Mouse (Mus musculus) R1 (cell line): ENCODE results near the gene Foxo1.

ENCODE experiments used
- DNase-seq: peaks from one replicate; pipeline ENCODE4 v3.0.0-alpha.2; 2018; ENCODE audit warnings: low read depth, low spot score

Gene Foxo1

DNA sequence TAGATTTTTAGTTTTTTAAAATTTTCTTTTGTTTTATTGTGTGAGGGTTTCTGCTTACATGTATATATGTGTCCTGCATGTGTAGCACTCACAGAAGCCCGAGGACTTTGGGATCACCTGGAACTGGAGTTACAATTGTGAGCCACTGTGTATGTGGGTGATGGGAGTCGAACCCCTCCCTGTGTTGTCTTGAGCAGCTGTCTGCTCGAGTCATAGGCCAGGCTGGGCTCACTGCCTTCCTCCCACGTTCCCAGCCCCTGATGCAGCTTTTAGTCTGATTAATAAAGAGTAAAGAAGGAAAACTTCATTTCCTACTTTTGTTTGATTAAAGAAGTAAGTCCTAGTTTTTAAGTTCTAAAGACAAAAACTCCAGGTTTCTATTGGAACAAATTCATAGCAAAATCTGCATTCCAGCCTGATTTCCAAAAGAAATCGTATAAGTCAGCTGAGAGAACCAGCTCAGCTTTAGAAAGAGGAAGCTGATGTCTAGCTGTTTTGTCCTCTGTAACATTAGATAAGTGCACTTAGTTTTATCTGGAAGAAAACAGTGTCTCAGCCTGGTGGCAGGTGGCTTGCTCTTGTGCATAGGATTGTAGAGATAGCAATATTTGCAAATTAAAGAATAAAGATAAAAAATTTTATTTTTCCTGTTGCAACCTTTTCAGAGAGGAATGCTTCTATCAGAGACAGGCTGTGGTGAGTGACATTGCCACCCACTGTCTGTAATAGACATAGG, 40.6 kb downstream of the Foxo1 start:
- DNase-seq: no peak

DNA sequence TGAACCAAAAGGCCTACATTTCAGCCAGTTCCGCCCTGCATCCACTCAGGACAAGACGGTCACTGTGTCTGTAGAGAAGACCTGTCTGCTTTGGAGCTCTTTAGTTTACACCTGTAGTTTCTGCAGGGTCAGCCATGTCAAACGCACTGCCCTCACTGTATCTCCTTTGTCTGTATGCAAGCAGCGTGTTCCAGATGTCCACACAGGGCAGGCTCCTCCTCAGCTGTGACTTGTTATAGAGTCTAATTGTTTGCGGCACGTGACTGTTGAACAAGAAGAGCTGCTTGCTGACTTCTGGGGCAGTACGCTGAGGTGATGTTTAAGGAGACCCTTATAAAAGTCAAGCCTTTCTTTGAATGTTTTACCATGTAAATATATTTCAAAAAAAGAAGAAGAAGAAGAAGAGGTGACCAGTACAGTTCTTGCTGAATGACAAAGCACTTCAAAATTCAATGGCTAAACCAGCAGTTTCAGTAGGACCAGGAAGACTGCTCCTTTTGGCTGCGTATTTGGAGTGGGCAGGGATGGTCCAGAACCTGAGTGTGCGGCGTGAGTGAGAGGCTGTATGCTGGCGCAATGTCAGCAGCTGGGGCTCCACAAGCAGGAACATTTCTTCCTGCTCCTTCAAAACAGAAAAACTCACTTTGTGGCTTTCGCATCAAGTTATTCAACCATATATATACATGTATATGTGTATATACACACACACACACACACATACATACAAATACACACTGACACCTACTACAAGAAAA, 52.6 kb downstream of the Foxo1 start:
- DNase-seq: no peak

DNA sequence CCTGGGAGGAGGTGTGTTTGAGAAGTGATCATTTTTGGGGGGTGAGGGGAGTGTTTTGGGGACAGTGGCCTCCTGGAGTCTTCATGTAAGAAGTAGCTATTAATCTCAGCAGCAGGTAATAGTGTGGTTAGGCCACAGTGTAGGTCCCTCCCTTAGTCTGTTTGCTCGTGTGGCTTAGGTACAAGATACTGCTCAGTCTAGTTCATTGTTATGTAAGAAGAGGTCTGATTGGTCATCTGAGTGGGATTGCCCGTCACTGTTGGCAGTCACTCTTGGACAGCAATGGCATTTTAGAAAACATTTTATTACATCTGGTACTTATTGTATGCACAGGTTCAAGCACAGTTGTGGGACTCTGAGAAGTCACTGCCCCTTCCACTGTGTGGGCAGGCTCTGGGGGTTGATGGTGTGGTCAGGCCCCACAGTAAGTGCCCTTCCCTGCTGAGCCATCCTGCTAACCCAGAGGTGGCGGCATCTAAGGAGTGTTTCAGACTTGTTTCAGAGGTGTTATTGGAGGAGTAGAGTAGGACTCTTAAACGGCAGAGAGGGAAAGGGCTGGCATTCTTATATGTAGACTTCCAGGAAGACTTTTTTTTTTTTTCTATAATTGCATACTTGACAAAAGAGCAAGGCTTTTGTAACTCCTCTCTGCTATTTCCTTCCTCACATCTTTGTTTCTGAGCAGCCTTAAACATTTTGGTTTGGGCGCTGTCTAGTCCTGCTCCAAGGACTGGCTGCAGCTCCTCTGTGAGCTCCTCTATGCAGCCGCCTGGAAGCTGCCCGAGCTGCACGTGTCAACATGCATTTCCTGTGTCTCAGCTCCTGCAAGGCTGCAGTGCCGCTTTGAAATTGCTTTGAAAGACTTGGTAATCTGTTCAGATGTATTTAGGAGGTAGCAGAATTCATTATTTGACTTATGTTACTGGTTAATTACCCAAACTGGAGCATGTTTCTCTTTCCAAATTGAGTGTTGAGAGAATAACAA, 54.6 kb downstream of the Foxo1 start:
- peak; percentile 33 for DNase-seq

DNA sequence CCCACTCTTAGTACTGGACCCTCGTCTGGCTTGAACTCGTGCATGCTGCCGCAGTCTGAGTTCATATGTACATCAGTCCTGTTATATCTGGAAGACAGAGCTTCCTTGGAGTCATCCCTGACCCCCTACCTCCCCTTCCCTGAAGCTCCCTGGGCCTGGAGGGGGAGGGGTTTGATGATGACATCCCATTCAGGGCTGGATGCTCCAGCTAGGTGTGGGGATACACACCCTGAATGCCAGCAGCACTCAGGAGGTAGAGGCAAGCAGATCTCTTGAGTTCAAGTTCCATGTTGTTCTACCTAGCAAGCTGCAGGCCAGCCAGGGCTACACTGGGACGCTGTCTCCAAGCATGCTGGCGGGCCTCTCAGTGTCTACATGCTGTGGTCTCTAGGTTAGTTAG, 56.9 kb downstream of the Foxo1 start:
- DNase-seq: peak; percentile 76

DNA sequence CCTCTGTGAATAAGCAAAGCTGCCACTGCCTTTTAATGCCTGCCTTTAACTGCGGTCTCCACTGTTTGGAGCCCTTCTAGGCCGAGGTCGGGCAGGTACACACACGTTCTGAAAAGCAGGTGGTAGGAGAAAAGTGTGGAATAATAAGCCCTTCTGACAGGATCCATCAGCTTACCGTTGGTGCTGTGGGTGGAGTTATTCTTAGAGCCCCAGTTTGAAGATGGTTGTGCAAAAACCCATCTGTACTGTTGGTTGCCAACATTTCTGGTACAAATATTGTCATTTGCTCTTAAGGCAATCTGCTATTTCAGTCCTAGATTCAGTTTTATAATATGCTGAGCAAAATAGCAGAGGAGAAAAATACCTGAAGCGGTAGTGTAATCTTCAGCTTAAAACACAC, 58.6 kb downstream of the Foxo1 start:
- DNase-seq: no peak

DNA sequence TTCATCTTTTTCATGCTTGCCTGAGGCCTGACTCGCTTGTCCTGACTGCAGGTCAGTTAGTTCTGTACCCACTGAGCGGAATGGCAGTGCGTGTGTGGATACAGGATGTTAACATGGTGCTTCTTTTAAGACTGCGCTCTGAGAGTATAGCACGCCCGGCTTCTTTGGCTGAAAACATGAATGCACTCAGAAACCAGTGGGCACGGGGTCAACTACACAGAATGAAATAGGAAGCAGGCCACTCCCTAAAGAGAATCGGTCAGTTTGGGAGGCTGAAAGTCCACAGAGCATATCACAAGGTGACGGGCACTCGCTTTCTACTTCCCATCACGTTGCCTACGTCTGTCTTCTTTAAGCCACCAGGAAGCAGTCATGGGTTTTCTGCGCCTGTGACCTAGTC, 59.0 kb downstream of the Foxo1 start:
- DNase-seq: no peak

DNA sequence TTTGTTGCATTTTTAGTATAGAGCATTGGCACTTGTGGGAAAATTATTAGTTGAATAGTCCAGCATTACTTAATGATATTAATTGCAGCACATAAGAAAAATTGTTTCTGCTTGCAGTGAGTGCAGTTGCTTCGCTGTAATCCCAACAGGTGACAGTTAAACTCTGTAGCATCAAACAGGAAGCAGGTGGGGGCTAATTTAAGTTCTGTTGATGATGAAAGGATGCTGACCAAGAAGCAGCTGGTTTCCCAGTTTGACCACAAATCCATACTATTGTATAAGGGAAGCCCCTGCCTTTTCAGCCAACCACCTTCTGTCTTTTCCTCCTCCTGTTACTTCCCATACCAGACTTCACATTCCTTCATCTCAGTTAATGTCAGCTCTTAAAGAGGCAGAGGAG, 63.6 kb downstream of the Foxo1 start:
- no peak for DNase-seq

DNA sequence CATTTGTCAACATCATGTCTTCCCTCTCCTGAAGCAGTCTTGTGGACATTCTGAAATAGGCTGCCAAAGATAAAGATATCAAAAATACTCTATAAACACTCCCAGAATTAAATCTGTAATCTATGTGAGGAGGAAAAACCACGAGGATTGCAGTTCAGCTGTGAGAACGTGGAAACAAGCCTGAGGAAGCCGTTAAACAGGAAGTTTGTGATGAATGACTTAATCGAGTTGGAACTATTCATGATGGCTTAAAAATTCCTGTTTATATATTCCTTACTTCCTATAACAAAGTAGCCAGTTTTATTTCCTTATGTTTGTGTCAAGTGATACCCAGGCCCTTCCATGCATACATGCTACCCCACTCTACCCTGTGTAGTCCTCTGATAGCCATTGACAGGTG, 70.6 kb downstream of the Foxo1 start:
- DNase-seq: no peak

DNA sequence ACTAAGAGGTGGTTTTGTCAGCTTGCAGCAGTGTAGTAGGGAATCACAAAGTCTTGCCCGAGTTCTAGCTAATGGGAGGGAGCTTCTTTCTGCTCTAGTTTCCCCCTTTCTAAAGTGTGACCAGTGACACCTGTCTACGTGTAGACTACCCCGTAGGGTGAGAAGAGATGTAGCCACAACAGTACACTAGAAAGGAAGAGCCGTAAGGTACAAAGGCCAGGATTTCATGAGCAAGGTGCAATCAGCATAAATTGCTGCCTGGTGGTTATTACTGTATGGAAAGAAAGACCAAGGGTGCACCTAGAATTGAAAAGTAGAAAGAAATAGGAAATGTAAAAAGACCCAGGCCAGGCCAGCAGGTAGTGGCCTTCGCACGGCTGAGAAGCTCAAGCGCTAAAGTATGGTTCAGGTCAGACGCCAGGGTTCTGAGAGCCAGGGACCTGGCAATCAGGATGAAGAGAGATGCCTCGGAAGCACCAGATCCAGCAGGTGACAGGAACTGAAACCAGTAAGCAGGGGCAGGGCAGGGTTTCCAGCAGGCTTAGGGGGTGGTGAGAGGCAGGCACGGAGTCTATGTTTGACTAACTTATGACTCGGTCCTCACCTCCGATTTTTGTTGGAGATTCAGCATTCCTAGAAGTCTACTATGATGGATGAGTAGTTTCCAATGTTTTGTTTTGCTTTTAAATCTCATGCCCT, 72.3 kb downstream of the Foxo1 start:
- DNase-seq: no peak

DNA sequence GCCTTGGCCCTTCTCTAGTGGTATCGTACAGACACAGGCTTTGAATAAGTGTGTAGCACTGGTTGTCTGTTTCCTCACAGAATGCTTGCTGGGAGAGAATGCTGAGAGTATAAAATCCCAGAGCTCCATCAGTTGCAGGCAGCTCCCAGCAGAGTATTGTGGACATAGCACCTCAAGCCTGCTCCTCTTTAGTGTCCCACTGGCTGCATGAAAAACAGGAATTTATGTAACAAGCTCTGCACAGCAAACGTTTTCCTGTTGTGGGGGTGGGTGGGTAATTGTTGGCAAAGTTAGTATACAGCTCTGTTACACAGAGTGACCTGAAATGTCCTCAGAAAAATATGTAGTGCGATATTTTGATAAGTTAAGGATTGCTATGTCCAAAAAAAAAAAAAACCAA, 74.1 kb downstream of the Foxo1 start:
- no peak for DNase-seq

DNA sequence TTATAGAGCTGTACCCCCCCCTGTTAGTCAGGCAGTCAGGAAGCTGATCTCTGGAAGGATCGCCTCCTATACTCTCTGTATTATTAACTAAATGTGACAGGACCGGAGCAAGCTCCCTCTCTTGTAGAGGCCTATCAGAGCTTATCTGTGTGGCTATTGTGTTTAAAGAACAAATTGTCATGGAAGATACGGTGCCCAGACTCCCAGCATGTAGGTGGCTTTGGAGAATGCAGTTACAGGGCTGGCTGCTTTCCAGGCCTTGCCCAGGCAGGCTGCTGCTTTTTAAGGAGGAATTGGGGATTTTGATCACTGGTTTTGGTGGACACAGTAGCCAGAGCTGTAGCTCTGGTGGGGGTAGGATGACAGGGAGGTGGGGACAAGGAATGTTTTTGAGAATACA, 74.7 kb downstream of the Foxo1 start:
- no peak for DNase-seq

DNA sequence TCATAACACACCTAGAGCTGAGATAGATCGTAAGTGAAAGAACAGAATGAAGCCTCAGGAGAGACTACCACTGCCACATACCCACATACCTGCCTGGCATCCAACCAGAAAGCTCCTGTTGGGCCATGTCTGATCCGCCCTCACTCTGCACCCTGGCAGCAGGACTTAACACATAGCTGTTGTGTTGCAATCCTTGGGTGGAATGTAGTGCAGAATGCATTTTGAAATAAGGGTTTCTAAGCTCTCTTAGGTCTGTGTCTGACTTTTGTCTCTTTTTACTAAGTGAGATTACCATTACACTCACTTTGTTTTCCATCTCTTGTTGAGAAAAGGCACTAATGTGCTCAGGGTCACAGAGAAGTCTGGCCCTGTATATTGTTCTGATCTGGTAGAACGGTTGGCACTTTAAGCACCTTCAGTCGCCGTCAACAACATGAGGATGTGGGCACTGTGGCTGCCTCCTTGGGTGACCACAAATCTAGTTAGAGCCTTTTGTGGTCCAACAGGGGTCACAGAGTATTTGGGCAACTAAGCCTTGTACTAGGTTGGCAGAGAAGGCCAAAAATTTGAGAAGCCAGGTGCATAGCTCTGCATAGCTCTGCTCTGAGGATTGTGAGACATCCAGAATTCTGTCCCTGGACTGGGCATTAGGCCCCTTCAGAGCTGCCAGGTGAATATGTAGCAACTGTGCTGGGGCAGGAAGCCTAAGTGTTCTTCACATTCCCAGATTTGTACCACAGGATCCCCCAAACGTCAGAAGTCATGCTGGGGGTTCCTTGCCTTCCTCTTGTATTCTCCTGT, 75.3 kb downstream of the Foxo1 start:
- no peak for DNase-seq

DNA sequence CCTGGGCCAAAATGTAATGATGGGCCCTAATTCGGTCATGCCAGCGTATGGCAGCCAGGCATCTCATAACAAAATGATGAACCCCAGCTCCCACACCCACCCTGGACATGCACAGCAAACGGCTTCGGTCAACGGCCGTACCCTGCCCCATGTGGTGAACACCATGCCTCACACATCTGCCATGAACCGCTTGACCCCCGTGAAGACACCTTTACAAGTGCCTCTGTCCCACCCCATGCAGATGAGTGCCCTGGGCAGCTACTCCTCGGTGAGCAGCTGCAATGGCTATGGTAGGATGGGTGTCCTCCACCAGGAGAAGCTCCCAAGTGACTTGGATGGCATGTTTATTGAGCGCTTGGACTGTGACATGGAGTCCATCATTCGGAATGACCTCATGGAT, 77.7 kb downstream of the Foxo1 start:
- no peak for DNase-seq

DNA sequence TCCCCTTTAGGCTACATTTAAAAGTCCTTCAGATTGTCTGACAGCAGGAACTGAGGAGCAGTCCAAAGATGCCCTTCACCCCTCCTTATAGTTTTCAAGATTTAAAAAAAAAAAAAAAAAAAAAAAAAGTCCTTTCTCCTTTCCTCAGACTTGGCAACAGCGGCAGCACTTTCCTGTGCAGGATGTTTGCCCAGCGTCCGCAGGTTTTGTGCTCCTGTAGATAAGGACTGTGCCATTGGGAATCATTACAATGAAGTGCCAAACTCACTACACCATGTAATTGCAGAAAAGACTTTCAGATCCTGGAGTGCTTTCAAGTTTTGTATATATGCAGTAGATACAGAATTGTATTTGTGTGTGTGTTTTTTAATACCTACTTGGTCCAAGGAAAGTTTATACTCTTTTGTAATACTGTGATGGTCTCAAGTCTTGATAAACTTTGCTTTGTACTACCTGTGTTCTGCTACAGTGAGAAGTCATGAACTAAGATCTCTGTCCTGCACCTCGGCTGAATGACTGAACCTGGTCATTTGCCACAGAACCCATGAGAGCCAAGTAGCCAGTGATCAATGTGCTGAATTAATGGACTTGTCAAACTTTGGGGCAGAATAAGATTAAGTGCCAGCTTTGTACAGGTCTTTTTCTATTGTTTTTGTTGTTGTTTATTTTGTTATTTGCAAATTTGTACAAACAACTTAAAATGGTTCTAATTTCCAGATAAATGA, 79.0 kb downstream of the Foxo1 start:
- no peak for DNase-seq

DNA sequence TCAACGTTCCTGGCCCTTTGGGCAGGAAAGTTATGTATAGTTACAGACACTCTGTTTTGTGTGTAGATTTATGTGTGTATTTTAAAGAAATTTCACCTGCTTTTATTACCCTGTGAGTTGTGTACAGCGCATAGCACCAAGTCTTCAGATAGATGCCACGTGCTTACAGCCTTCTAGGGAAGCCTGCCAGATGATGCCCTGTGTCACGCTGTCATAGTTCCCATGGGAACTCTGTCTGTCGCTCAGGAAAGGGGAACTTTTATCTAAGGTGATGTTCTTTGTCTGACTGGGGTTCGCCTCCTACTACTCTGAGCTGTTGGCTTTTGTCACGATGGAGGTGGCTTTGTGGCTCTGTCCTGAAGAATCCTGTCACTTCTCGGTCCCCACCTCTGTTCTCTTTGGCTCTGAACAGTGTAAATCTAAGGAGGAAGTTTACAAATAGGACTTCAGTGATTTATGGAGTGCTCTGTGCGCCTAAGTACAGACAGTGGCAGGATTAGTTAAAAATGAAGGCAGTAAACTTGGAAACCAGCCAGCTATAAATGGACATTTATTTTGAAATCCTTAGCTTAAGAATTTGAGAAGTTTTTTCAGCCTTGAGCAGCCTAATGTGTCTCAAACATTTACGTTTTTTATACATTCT, 80.0 kb downstream of the Foxo1 start:
- DNase-seq: no peak

DNA sequence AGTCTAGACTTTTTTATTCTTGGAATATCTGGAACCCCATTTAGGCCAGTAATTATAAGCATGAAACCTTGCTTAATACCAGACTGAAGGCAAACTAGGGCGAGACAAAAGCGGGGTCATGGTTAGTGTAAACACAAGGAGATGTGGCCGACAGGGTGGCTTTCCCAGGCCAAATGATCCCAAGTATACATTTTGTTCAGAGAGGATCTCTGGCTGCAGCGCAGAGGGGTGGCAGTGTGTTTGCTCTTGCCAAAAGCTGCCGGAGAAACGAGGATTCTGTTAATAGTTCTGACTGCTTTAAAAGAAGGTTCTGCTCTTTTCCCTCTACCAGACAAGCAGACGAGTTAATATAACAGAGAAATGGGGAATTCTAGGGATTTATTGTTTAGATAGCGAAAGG, 82.5 kb downstream of the Foxo1 start:
- no peak for DNase-seq

DNA sequence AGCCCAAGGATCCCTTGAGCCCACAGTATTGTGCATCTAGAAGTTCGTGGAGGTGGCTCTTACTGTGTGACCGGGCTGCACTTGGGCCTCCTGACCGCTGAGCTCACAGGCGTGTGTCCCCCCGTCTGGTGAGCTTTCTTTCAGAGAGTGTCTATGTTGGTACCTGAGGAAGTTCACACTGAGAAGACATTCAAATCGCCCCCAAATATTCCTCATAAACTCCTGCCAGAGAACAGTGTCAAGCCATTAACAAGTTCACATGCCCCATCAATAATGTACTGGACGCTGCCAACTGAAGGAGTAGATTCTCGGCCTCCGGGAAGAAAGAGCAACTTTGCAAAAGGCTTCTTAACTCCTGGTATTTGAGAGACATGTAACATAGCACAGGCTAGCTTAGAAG, 83.8 kb downstream of the Foxo1 start:
- no peak for DNase-seq

DNA sequence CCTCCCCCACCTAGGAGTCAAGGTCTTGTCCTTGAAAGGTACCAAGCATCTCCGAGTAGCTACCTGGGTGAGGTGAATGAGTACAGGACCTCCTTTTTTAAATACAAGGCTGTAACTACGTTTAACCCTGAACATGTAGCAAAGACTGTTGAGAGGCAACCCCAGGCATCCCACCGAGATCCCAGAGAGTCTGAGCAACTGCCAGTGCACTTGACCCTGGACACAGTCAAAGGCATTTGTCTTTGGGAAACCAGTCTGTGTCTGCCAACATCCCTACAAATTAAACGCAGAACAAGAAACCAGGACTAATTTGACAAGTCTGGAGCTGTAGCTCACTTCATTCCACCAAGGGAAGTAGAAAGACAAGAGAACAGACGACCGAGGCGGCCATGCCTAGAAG, 86.1 kb downstream of the Foxo1 start:
- no peak for DNase-seq

DNA sequence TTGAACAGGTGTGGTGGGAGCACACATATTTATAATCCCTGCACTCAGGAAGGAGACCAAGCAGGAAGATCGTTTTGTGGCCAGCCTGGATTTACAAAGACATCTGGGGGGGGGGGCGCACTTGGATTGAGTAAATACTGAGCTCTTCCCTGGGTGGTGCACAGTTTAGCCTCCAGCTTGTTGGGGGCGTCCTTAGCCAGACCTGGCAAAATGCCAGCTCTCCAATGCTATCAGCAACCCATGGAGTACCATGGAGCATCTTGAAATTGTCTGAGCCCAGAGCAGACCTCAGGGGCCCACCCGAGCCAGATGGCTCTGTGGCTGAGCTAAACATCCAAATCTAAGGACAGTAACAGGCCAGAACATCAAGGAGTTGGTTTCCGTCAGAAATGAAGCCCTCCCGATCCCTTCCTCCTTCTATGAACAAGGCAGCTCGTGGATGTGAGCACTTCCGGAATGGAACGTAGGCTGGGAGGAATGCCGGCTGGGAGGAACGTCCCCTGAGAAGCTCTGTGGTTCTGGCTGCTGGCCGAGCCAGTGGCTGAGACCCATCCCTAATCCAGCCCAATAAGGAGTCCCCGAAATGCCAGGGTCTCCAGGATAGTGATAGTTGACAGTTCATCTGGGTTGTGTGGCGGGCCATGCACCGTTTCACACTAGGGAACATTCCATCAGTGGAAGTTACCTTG, 89.3 kb downstream of the Foxo1 start:
- DNase-seq: no peak
